Mouse (Mus musculus) midbrain, embryonic 12.5 days (tissue): Measurements from ENCODE around the gene Sart3. TPM values are rescaled to one million over a fixed set of nuclear protein-coding genes. Genes with fewer than 3 reads are reported as not detected.

ENCODE experiments used
- ATAC-seq: fragments of 200-750 bp; cut with Nextera tagmentation; 2 replicates; pipeline ENCODE4 v1.8.0; 2017; ENCODE audit warnings: low read depth, moderate TSS enrichment, moderate library complexity; ENCODE audit not compliant: low FRiP score
- H3K27ac ChIP-seq: fragments of 300-500 bp; sonication (generic); replicated peaks from 2 replicates; pipeline ENCODE4 v1.5.1; 2016; ENCODE audit warnings: mild to moderate bottlenecking
- H3K27me3 ChIP-seq: fragments of 300-500 bp; sonication (generic); 2 replicates; pipeline ENCODE4 v1.6.1; 2016; ENCODE audit warnings: mild to moderate bottlenecking
- H3K36me3 ChIP-seq: fragments of 300-500 bp; sonication (generic); 2 replicates; pipeline ENCODE4 v1.6.1; 2016
- H3K4me1 ChIP-seq: fragments of 300-500 bp; sonication (generic); 2 replicates; pipeline ENCODE4 v1.6.1; 2016
- H3K4me2 ChIP-seq: fragments of 300-500 bp; sonication (generic); replicated peaks from 2 replicates; pipeline ENCODE4 v1.6.1; 2016; ENCODE audit warnings: mild to moderate bottlenecking, moderate library complexity
- H3K4me3 ChIP-seq: fragments of 300-500 bp; sonication (generic); 2 replicates; pipeline ENCODE4 v1.5.1; 2016; ENCODE audit warnings: mild to moderate bottlenecking
- H3K9ac ChIP-seq: fragments of 300-500 bp; sonication (generic); replicated peaks from 2 replicates; pipeline ENCODE4 v1.6.1; 2016; ENCODE audit warnings: mild to moderate bottlenecking, moderate library complexity
- H3K9me3 ChIP-seq: fragments of 300-500 bp; sonication (generic); 2 replicates; pipeline ENCODE4 v1.6.1; 2016; ENCODE audit warnings: mild to moderate bottlenecking
- WGBS: fragments of 180-500 bp; shearing (Covaris S2); methylation state at CpG from one replicate; pipeline ENCODE4 v1.1.7; 2016; 5-methylcytosine and 5-hydroxymethylcytosine counted together
- polyA plus RNA-seq: library from polyadenylated mRNA; unstranded; fragments of >200 nt; fragmentation: Nextera tagmentation; extraction: Ambion mirVana; gene quantifications from 2 replicates; pipeline ENCODE4 v1.2.1, GENCODE M21; 2016

Gene Sart3
- polyA plus RNA-seq, 1 experiment from 2014 or later = 81.6 TPM

- 41% methylated on average over 10 of the region's 10 CpGs for WGBS
- H3K9ac ChIP-seq = no peak overlapping the region
- no peak overlapping the region for H3K4me3 ChIP-seq
- H3K27me3 ChIP-seq = 0 out of 2 replicates have a peak, but pooled peaks cover 4% of the 10 kb centered on the region
- no peaks in the 10 kb centered on the region for H3K4me1 ChIP-seq
- peaks cover 5% of the 10 kb centered on the region; the same call in 1 of the 2 replicates for H3K9me3 ChIP-seq
- no peak for ATAC-seq
- H3K4me2 ChIP-seq = no peak overlapping the region
- no peak overlapping the region for H3K27ac ChIP-seq
- H3K36me3 ChIP-seq = no peaks in the 10 kb centered on the region
These were observed 34.1 kb upstream of the Sart3 start for GRCm38 (mm10) chr5:113806414-113806813.

- 86% methylated on average over 9 of the region's 9 CpGs for WGBS
These were observed 33.0 kb upstream of the Sart3 start for GRCm38 (mm10) chr5:113805301-113805700.

DNA sequence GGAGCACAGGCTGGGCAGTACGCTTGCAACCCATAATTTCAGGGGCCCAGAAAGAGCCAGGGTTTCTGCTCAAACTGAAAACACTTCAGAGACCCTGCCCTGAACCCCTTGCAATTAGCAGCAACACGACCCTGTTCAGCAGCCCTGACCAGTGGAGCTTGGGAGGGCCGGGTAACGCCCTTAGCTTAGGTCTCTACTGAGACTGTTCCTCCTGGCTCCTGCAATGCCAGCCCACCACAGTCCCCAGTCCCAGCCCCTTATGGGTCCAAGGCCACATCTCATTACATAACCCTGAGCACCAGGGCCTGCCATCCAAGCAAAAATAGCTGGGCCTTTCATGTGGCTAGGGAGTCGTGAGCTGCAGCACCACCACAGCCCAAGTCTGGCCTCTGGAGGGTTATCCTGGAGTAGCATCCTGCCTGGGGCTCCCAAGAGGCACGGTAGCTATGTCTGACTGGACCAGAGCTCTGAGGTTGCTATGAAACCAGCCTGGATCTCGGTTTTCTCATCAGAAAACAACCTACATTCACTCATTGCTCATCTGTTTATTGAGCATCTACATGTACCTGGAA lies 32.2 kb upstream of the Sart3 start:
- no peak overlapping the region for H3K4me2 ChIP-seq
- no peak overlapping the region for H3K4me3 ChIP-seq
- no peak for ATAC-seq
- no peak overlapping the region for H3K9ac ChIP-seq
- 67% methylated on average over 7 of the region's 7 CpGs for WGBS
- H3K4me1 ChIP-seq = peaks cover 13% of the 10 kb centered on the region
- H3K36me3 ChIP-seq = no peaks in the 10 kb centered on the region
- no peak overlapping the region for H3K27ac ChIP-seq
- no peaks in the 10 kb centered on the region for H3K9me3 ChIP-seq
- 0 out of 2 replicates have a peak, but pooled peaks cover 7% of the 10 kb centered on the region for H3K27me3 ChIP-seq

More at GRCm38 (mm10) chr5:113805301-113805700, 33.0 kb upstream of the Sart3 start:
- peaks cover 5% of the 10 kb centered on the region for H3K4me1 ChIP-seq
- H3K4me3 ChIP-seq = no peak overlapping the region
- H3K9ac ChIP-seq = no peak overlapping the region
- H3K4me2 ChIP-seq = no peak overlapping the region
- no peak for ATAC-seq
- H3K27ac ChIP-seq = no peak overlapping the region
- H3K9me3 ChIP-seq = peaks cover under 1% of the 10 kb centered on the region; the same call in 1 of the 2 replicates
- no peaks in the 10 kb centered on the region for H3K36me3 ChIP-seq
- H3K27me3 ChIP-seq = 0 out of 2 replicates have a peak, but pooled peaks cover 7% of the 10 kb centered on the region

GRCm38 (mm10) chr5:113800280-113800679 lies 28.0 kb upstream of the Sart3 start, which contains the start of gene Tmem119:
Gene Tmem119, minus strand, starts transcription at chr5:113800516.
- peak within 1 kb of the TSS; percentile 26 for H3K4me2 ChIP-seq
- 0 out of 2 replicates have a peak within 1 kb of the TSS, but pooled peaks have one; percentile 9 for H3K4me3 ChIP-seq
- no peaks in the 10 kb centered on the region for H3K36me3 ChIP-seq
- peaks cover 23% of the 10 kb centered on the region for H3K4me1 ChIP-seq
- peak within 1 kb of the TSS; percentile 21; the same call in 1 of the 2 replicates for H3K9ac ChIP-seq
- H3K27ac ChIP-seq = peak within 1 kb of the TSS; percentile 52
- H3K27me3 ChIP-seq = peaks cover 36% of the 10 kb centered on the region
- WGBS = under 1% methylated on average over 11 of the region's 11 CpGs
- peak; percentile 79 for ATAC-seq
- H3K9me3 ChIP-seq = no peaks in the 10 kb centered on the region

DNA sequence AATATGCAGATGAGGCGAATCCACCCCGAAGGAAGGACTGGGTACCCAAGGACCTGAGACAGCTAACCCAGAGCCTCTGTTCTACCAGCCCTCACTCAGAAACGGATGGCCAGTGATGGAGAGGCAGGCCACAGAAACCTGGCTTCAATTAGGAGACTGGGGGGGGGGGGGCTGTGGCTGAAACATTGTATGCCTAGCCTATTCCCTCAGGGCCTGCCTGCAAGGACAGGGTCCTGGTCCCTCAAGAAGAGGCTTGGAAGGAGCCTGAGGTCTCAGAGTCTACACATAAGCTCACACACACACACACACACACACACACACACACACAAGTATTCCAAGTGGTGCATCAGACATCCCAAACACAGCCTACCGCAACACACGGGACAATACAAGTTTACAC lies 27.4 kb upstream of the Sart3 start:
- peaks cover 36% of the 10 kb centered on the region for H3K27me3 ChIP-seq
- 0 out of 2 replicates have a peak overlapping the region, but pooled peaks have one; percentile 9 for H3K4me3 ChIP-seq
- peaks cover 23% of the 10 kb centered on the region for H3K4me1 ChIP-seq
- 54% methylated on average over 5 of the region's 5 CpGs for WGBS
- no peak for ATAC-seq
- peak overlapping the region; percentile 52; the same call in 1 of the 2 replicates for H3K27ac ChIP-seq
- H3K36me3 ChIP-seq = no peaks in the 10 kb centered on the region
- no peaks in the 10 kb centered on the region for H3K9me3 ChIP-seq
- no peak overlapping the region for H3K4me2 ChIP-seq
- peak overlapping the region; percentile 21; the same call in 1 of the 2 replicates for H3K9ac ChIP-seq

GRCm38 (mm10) chr5:113798525-113798924 lies 26.2 kb upstream of the Sart3 start:
- Histone ChIP-seq H3K9me3 (no peaks in the 10 kb centered on the region), H3K4me1 (peaks cover 23% of the 10 kb centered on the region), H3K27ac (no peak overlapping the region), H3K4me2 (no peak overlapping the region), H3K9ac (no peak overlapping the region), H3K27me3 (peaks cover 36% of the 10 kb centered on the region), H3K4me3 (no peak overlapping the region), H3K36me3 (no peaks in the 10 kb centered on the region)
- ATAC-seq = no peak
- WGBS = 82% methylated on average over 9 of the region's 9 CpGs

DNA sequence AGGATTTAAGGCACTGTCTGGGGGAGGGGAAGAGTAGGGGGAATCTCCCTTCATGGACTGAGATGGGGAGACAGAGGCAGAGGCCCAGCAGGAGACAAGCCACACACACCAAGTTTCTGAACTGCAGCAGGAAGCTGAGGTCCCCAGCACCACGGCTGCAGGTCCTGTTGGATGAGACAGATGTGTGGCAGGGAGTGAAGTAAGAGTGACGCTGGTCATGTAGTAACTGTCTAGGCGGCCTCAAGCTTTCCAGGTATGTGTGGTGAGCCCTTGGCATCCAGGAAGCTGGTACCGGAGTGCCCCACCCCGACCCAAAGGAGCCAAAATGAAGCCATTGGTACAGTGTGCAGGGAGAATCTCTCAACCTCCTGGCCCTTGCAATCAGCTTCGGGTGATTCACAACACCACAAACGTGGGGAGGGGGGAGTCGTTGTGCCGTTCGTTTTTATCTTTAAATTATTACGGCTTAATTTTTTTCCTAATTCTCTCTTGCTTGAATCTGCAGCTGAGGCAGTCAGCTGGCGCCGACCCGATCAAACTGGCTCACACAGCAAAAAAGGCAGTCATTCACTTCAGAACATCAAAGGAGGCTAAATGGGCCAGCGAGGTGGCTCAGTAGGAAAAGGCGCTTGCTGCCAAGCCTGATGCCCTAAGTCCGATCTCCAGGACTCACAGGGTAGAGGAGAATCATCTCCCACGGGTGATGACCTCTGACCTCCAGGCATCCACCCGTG lies 25.0 kb upstream of the Sart3 start:
- H3K4me1 ChIP-seq = peaks cover 23% of the 10 kb centered on the region
- no peak for ATAC-seq
- H3K27me3 ChIP-seq = peaks cover 36% of the 10 kb centered on the region
- H3K4me3 ChIP-seq = no peak overlapping the region
- H3K4me2 ChIP-seq = peak overlapping the region; percentile 14; the same call in 1 of the 2 replicates
- H3K9me3 ChIP-seq = no peaks in the 10 kb centered on the region
- H3K27ac ChIP-seq = no peak overlapping the region
- WGBS = 13% methylated on average over 19 of the region's 19 CpGs
- H3K36me3 ChIP-seq = no peaks in the 10 kb centered on the region
- no peak overlapping the region for H3K9ac ChIP-seq

GRCm38 (mm10) chr5:113796401-113797148 lies 24.3 kb upstream of the Sart3 start:
- Histone ChIP-seq H3K4me3 (no peak overlapping the region), H3K9ac (no peak overlapping the region), H3K4me1 (peaks cover 23% of the 10 kb centered on the region), H3K27me3 (peaks cover 36% of the 10 kb centered on the region), H3K27ac (no peak overlapping the region), H3K9me3 (no peaks in the 10 kb centered on the region), H3K4me2 (peak overlapping the region; percentile 14; the same call in 1 of the 2 replicates), H3K36me3 (no peaks in the 10 kb centered on the region)
- WGBS = 11% methylated on average over 13 of the region's 13 CpGs
- ATAC-seq = no peak

DNA sequence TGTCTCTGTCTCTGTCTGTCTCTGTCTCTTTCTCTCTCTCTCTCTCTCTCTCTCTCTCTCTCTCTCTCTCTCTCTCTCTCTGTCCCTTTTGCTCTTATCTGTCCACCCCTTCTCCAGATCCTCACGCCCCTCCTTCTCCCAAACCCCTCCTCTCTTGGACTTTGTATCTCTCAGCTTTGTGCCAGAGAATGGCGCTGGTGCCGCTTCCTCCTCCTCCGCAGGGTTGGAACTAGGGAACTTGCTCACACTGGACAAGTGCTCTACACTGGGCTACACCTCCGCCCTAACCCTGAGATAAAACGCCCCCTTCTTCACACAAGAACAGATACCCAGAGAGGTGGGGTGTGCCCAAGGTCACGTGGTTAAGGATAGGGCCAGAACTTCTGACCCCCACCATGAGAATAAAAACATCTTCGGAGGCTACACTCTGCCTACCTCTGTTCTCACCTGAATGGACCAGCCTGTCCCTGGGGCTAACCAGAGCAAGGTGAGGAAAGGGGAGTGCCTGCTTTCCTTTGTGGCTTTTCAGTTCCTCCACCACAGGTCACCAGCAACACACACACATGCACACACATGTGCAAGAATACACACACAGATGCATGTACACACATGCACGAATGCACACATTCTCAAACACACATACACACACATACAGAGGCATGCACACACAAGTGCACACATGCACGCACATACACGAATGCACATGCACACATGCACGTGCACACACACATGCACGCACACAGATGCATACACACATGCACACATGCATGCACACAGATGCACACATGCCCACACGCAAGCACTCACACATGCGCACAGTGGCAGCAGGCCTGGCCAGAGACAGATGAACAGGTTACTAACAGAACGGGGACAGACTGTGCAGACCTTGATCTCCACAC lies 19.1 kb upstream of the Sart3 start:
- no peak overlapping the region for H3K27ac ChIP-seq
- H3K36me3 ChIP-seq = no peaks in the 10 kb centered on the region
- H3K9ac ChIP-seq = no peak overlapping the region
- no peaks in the 10 kb centered on the region for H3K9me3 ChIP-seq
- peaks cover 3% of the 10 kb centered on the region for H3K4me1 ChIP-seq
- ATAC-seq = no peak
- no peak overlapping the region for H3K4me2 ChIP-seq
- H3K4me3 ChIP-seq = no peak overlapping the region
- WGBS = 82% methylated on average over 16 of the region's 16 CpGs
- 0 out of 2 replicates have a peak, but pooled peaks cover 5% of the 10 kb centered on the region for H3K27me3 ChIP-seq

GRCm38 (mm10) chr5:113790453-113791196 lies 18.3 kb upstream of the Sart3 start:
- Histone ChIP-seq H3K4me3 (no peak overlapping the region), H3K4me2 (no peak overlapping the region), H3K9me3 (no peaks in the 10 kb centered on the region), H3K36me3 (no peaks in the 10 kb centered on the region), H3K27me3 (0 out of 2 replicates have a peak, but pooled peaks cover 3% of the 10 kb centered on the region), H3K9ac (no peak overlapping the region), H3K4me1 (no peaks in the 10 kb centered on the region; the same call in 1 of the 2 replicates), H3K27ac (no peak overlapping the region)
- ATAC-seq = no peak
- WGBS = 81% methylated on average over 11 of the region's 11 CpGs
